Mouse (Mus musculus) hindbrain, embryonic 11.5 days (tissue): Measurements from ENCODE around the gene Rbm25. TPM values are rescaled to one million over a fixed set of nuclear protein-coding genes. Genes with fewer than 3 reads are reported as not detected.
"Not testable (repeated sequence)": the region's sequence is repeated elsewhere in the genome, so short reads cannot be mapped to it uniquely, and the experiment has no call there.

ENCODE experiments used
- ATAC-seq: fragments of 200-750 bp; cut with Nextera tagmentation; 2 replicates; pipeline ENCODE4 v1.8.0; 2017; ENCODE audit warnings: mild to moderate bottlenecking, moderate TSS enrichment, moderate library complexity; ENCODE audit not compliant: low FRiP score
- DNase-seq: peaks from one replicate; pipeline ENCODE4 v3.0.0-alpha.2; 2015; ENCODE audit warnings: low spot score
- H3K27ac ChIP-seq: fragments of 300-500 bp; sonication (generic); 2 replicates; pipeline ENCODE4 v1.5.1; 2014; ENCODE audit warnings: mild to moderate bottlenecking, low read depth, low read length
- H3K27me3 ChIP-seq: fragments of 300-500 bp; sonication (generic); 2 replicates; pipeline ENCODE4 v1.6.1; 2014; ENCODE audit warnings: mild to moderate bottlenecking, low read length, moderate library complexity, mixed read lengths; ENCODE audit not compliant: control insufficient read depth, insufficient read depth
- H3K36me3 ChIP-seq: fragments of 300-500 bp; sonication (generic); 2 replicates; pipeline ENCODE4 v1.6.1; 2014; ENCODE audit warnings: mild to moderate bottlenecking, low read length, moderate library complexity, mixed read lengths; ENCODE audit not compliant: control insufficient read depth, insufficient read depth
- H3K4me1 ChIP-seq: fragments of 300-500 bp; sonication (generic); replicated peaks from 2 replicates; pipeline ENCODE4 v1.6.1; 2014; ENCODE audit warnings: low read length, mixed read lengths; ENCODE audit not compliant: control insufficient read depth, insufficient read depth
- H3K4me2 ChIP-seq: fragments of 300-500 bp; sonication (generic); replicated peaks from 2 replicates; pipeline ENCODE4 v1.6.1; 2014; ENCODE audit warnings: mild to moderate bottlenecking, low read depth, low read length
- H3K4me3 ChIP-seq: fragments of 300-500 bp; sonication (generic); 2 replicates; pipeline ENCODE4 v1.5.1; 2014; ENCODE audit warnings: low read depth, low read length
- H3K9ac ChIP-seq: fragments of 300-500 bp; sonication (generic); 2 replicates; pipeline ENCODE4 v1.6.1; 2014; ENCODE audit warnings: low read depth, low read length
- H3K9me3 ChIP-seq: fragments of 300-500 bp; sonication (generic); 2 replicates; pipeline ENCODE4 v1.6.1; 2016; ENCODE audit warnings: low read length; ENCODE audit not compliant: control insufficient read depth
- WGBS: fragments of 180-500 bp; shearing (Covaris S2); extraction: QIAGEN DNeasy Blood & Tissue Kit; methylation state at CpG from one replicate; pipeline ENCODE4 v1.1.7; 2014; 5-methylcytosine and 5-hydroxymethylcytosine counted together
- polyA plus RNA-seq: library from polyadenylated mRNA; unstranded; fragments of >200 nt; fragmentation: Nextera tagmentation; extraction: Ambion mirVana; gene quantifications from 2 replicates; pipeline ENCODE4 v1.2.1, GENCODE M21; 2014

Gene Rbm25
- polyA plus RNA-seq, 1 experiment from 2014 or later: 316 TPM

DNA sequence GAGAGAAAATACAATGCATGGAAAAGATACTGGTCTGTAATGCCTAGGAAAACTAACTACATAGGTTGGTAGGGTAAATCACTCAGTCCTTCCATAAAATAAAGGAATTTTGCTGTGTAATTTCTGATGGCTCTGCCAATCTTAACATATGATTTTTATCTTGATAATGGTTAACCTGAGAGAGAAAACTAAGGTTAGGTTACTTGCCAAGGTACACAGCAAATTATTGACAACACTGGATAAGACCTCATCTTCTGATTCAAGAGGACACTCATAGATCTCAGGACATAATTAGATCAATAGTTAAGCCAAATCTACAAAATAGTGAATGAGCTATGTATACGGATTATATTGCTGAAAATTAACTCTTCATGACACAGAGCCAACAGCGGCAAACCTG is 33.2 kb upstream of the Rbm25 start:
- DNase-seq (no peak), ATAC-seq (no peak)
- Histone ChIP-seq H3K27ac (no peak overlapping the region), H3K36me3 (no peaks in the 10 kb centered on the region), H3K4me3 (no peak overlapping the region), H3K9ac (no peak overlapping the region), H3K9me3 (no peaks in the 10 kb centered on the region), H3K27me3 (no peaks in the 10 kb centered on the region), H3K4me1 (no peaks in the 10 kb centered on the region), H3K4me2 (no peak overlapping the region)
- 88% methylated on average over 2 of the region's 2 CpGs for WGBS

DNA sequence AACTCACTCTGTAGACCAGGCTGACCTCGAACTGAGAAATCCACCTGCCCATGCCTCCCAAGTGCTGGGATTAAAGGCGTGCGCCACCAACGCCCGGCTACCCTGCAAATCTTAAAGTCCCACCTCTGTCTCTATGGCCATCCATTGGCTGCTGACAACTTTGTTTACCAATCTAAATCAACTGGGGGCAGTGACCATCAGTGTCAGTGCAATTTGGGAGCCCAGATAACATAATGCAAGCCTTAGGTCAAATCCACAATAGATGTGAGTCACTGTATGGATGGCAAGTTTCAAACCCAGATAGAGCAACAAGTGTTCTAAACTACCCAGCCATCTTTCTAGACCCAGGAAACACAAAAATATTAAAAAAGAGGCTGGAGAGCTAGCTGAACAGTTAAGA is 28.8 kb upstream of the Rbm25 start:
- Histone ChIP-seq H3K9ac (no peak overlapping the region), H3K4me2 (no peak overlapping the region), H3K9me3 (no peaks in the 10 kb centered on the region), H3K36me3 (no peaks in the 10 kb centered on the region), H3K27ac (no peak overlapping the region), H3K27me3 (no peaks in the 10 kb centered on the region), H3K4me3 (no peak overlapping the region), H3K4me1 (no peaks in the 10 kb centered on the region)
- DNase-seq (no peak), ATAC-seq (no peak)
- 88% methylated on average over 5 of the region's 5 CpGs for WGBS

DNA sequence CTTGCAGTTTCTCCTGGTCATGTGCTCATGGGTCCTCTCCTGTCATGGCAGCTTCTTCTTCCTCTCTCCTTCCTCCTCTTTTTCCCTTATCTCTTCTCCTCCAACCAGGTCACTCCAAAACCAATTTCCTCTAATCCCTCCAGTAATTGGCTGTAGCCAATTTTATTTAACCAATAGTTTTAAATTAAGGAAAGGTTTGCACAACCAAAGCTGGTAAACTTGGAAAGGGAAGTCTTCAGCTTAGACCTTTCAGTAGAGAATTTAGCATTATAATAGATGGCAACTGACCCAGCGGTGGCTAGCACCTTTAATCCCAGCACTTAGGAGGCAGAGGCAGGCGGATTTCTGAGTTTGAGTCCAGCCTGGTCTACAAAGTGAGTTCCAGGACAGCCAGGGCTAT is 24.6 kb upstream of the Rbm25 start:
- ATAC-seq, H3K9ac ChIP-seq, H3K4me1 ChIP-seq, H3K9me3 ChIP-seq, H3K27ac ChIP-seq, DNase-seq, H3K27me3 ChIP-seq, H3K4me2 ChIP-seq, H3K36me3 ChIP-seq, H3K4me3 ChIP-seq: not testable (repeated sequence)
- WGBS: 88% methylated on average over 2 of the region's 2 CpGs

DNA sequence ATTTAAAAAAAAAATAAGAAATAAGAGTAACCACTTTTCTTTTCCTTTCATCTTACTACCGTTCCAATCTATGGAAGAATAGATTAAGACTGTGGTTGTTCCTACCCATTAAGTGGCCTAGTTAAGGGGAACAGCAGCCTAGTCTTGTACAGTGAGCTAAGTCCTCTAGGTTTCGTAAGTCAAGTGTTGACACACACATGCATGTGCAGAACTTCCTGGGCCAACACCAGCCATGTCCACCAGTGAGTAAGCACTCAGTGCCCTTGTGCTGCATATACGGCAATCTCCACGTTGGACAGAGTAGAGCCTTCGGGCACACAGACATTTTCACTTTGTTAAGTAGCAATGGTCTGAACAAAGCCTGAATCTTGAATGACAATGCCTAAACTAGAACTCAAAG is 13.8 kb upstream of the Rbm25 start:
- H3K4me2 ChIP-seq: no peak overlapping the region
- H3K9me3 ChIP-seq: no peaks in the 10 kb centered on the region
- DNase-seq: no peak
- no peak overlapping the region for H3K27ac ChIP-seq
- H3K4me3 ChIP-seq: no peak overlapping the region
- no peaks in the 10 kb centered on the region for H3K4me1 ChIP-seq
- H3K9ac ChIP-seq: no peak overlapping the region
- ATAC-seq: no peak
- 95% methylated on average over 5 of the region's 5 CpGs for WGBS
- H3K27me3 ChIP-seq: no peaks in the 10 kb centered on the region
- H3K36me3 ChIP-seq: no peaks in the 10 kb centered on the region

DNA sequence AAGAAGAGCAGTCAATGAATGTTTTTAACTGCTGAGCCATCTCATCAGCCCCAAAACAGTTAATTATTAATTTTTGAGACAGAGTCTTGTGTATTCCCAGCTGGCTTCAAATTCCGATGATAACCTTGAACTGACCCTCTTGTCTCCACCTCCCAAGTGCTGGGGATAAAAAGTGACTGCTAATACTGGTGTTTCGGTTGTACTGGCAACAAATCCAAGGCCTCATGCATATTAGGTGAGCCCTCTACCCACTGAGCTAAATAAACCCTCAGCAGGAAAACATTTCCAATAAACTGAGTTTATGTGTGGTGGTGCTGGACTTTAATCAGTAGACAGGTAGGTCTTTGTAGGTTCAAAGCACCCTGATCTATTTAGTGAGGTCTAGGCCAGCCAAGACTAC is 12.1 kb upstream of the Rbm25 start:
- 89% methylated on average over 2 of the region's 2 CpGs for WGBS

DNA sequence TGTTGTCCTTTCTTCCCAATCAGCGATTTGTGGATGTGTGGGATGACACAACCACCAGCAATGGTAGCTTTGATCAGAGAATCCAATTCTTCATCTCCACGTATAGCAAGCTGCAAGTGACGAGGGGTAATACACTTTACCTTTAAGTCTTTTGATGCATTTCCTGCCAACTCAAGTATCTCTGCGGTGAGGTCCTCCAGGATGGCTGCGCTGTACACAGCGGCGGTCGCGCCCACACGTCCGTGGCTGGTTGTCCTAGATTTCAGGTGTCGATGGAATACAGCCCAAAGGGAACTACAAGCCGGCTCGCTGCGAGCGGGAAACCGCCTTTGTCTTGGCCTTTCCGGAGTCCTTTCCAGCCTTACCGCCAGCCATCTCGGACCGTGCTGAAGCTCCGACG is 10.3 kb upstream of the Rbm25 start:
- DNase-seq, H3K9me3 ChIP-seq, H3K27me3 ChIP-seq, H3K4me3 ChIP-seq, ATAC-seq, H3K4me1 ChIP-seq, H3K36me3 ChIP-seq, H3K27ac ChIP-seq, H3K4me2 ChIP-seq, H3K9ac ChIP-seq: not testable (repeated sequence)
- WGBS: 58% methylated on average over 23 of the region's 23 CpGs

More for the DNA sequence above, 12.1 kb upstream of the Rbm25 start:
- Histone ChIP-seq H3K9ac (no peak overlapping the region), H3K4me2 (no peak overlapping the region), H3K36me3 (no peaks in the 10 kb centered on the region), H3K27me3 (no peaks in the 10 kb centered on the region), H3K9me3 (no peaks in the 10 kb centered on the region), H3K4me1 (no peaks in the 10 kb centered on the region), H3K27ac (no peak overlapping the region), H3K4me3 (no peak overlapping the region)
- ATAC-seq: no peak
- no peak for DNase-seq

- H3K36me3 ChIP-seq: no peaks in the 10 kb centered on the region
- ATAC-seq (no peak), DNase-seq (no peak)
- H3K4me2 ChIP-seq: no peak overlapping the region
- H3K4me1 ChIP-seq: no peaks in the 10 kb centered on the region
- no peaks in the 10 kb centered on the region for H3K27me3 ChIP-seq
- H3K27ac ChIP-seq: no peak overlapping the region
- 82% methylated on average over 6 of the region's 6 CpGs for WGBS
- no peak overlapping the region for H3K4me3 ChIP-seq
- H3K9me3 ChIP-seq: no peaks in the 10 kb centered on the region
- no peak overlapping the region for H3K9ac ChIP-seq
Observed at GRCm38 (mm10) chr12:83622031-83622755, 8.8 kb upstream of the Rbm25 start.

DNA sequence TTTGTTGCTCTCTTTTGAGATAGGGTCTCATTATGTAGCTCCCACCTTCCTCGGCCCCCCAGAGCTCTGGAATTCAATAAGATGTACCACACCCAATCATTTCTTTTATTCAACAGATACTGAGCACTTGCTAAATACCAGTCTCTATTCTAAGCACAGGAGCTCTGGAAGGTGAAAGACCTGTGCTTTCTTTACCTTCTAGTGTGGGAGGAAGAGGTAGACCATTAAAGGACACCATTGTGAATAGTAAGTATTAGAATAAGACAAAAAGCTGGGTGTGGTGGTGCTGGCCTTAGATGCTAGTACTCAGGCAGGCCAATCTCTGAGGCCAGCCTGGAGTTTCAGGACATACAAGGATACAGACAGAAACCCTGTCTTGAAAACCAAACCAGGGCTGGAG is 6.7 kb upstream of the Rbm25 start:
- Histone ChIP-seq H3K4me3 (no peak overlapping the region), H3K4me1 (no peaks in the 10 kb centered on the region), H3K9ac (no peak overlapping the region), H3K9me3 (no peaks in the 10 kb centered on the region), H3K4me2 (no peak overlapping the region), H3K27me3 (no peaks in the 10 kb centered on the region), H3K27ac (no peak overlapping the region), H3K36me3 (no peaks in the 10 kb centered on the region)
- ATAC-seq: no peak
- no peak for DNase-seq
- WGBS: 89% methylated on average over 1 of the region's 1 CpGs
